Mouse (Mus musculus): ENCODE data around the gene Farsa.
"Not testable (repeated sequence)": the region's sequence is repeated elsewhere in the genome, so short reads cannot be mapped to it uniquely, and the experiment has no call there.

Farsa gene

DNA sequence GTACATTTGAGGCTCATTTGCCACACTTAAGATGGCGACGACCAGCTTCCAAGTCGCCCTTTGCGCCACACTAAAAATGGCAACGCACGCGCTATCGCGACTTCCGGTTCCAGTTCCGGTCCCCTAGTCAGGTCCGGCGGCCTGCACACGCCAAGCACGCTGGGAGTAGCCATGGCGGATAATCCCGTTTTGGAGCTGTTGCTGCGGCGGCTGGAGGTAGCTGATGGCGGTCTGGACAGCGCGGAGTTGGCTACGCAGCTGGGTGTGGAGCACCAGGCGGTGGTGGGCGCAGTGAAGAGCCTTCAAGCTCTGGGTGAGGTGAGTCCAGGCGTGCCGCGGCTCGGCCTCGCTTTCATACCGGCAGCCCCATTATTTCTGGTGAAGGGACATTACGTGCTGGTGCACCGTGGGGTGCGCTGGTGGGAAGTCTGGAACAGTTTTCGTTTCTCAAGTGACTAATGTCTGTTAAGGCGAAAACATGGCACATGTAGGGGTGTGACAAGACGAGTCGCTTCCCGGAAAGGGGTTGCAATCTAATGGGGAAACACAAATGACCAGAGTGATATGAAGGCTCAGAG, at the start of gene Farsa:
Gene Farsa (plus strand): TSS at position 126 of the 578 bp plus-strand sequence.
- DNase-seq (ENCODE audit: low read depth, low spot score) = peak; percentile 98

DNA sequence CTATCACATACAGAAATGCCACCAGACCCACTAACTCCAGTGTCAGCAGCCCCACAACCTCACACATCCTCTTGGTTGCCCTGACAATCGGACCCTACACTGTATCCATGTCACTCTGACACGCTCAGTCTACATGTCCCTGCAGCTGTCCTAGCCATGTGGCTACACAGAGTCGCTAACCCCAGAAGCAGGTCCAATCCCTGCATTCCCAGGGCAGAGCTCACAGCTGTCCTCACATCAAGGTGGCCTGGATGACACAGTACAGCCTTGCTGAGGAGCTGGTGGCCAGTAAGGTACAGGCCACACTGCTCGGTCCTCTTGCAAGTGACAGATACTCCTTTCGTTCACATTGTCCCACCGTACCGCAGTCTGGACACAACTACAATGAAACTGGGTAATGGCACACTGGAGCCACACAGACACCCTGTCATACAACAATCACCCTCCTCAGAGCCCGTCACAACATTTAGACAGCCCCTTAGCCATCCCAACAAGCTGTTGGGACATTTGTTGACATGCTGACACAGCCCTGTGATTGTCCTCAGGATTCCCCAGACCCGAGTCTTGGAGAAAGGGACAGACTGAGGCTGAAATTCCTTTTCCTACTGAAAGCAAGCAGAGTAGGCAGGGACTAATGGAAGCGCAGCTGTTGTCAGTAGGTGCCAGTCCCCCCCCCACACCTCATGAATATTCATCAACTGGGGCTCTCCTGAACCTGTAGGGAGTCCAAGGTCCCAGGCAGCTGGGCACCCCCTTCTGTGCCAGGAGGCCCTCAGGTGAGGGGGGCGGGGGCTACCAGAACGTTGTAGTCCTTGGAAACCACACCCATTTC, 47.5 kb upstream of the Farsa start:
- DNase-seq (ENCODE audit: low read depth, low spot score) = no peak

DNA sequence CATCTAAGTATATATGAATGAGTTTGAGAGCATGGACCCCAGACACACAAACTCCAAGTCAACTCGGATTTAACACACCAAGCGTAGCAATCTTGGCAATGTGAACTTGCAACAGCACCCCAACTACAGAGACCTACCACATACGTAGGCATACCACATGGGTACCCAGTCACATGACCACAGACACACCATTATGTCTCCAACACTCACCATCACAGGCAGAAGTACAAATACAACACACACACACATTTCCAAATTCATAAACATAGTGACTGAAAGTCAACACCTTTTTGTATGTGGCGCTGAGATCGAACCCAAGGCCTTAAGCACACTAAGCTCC, 46.9 kb upstream of the Farsa start:
- DNase-seq (ENCODE audit: low read depth, low spot score) = no peak

DNA sequence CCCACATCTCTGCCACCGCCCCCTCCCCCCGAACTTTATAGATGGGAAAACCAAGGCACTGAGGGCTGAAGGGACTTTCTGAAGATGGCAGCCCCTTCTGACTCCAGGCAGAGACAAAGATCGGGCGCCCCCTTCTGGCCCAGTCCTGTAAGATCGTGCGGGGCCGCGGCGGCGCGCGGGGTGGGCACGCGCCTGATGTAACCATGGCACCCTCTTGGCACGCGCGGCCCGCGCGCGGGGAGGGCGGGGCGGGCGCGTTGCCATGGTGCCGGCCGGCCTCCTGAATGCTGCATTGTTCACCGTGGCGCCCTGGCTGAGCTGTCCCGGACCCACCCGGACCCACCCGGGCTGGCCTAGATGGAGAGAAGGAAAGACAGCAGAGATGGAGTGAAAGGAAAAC, 45.9 kb upstream of the Farsa start:
- peak; percentile 86 for DNase-seq (ENCODE audit: low read depth, low spot score)

DNA sequence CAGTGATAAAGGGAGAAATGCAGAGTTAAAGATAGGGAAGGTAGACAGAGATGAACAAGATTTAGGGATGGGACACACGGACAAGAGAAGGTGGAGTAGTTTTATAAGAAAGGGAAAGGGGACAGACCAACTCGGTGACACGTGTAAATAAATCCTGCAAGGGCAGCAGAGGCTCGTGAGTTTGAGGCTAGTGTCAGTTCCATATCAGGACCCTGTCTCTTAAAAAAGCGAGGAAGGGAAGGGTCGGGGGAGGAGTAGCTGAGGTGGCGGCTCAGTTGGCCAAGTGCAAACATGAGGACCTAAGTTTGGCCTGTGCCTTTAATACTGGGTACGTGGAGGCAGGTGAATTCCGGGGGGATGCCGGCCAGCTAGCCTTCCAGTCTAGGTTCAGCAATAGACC, 45.5 kb upstream of the Farsa start:
- no peak for DNase-seq (ENCODE audit: low read depth, low spot score)

DNA sequence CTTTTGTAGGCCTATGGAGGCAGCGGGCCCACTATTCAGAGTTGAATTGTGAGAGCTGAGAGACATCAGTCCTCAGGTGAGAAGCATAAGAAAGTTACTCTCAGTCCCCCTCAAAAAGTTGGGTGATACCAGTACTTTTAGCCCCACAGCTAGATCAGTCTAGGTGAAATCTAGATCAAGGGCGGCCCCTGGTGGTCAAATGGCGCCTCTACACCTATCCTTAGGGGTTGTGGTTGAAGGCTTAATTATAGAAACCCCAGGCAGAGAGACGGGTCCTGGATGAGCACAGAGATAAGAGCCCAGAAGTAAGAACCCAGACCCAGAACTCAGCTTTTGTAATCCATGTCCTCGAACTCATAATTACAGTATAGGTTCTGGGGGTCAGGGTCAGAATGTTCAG, 43.7 kb upstream of the Farsa start:
- DNase-seq (ENCODE audit: low read depth, low spot score) = peak; percentile 93

DNA sequence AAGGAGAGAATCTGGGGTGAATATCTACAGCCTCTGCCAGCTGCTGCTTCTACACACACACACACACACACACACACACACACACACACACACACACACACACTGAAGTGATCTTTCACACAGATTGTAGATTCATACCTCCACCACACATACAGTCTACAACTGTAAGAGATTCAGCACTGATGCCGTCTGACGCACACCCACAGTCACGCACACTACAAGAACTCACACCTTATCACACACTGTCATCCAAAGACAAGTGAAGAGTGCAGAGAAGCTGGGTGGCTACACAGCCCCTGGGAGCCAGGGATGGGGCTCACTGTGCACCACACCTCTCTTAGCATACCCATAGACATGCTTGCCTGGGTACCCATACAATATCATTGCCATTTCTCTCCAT, 43.0 kb upstream of the Farsa start:
- no peak for DNase-seq (ENCODE audit: low read depth, low spot score)

DNA sequence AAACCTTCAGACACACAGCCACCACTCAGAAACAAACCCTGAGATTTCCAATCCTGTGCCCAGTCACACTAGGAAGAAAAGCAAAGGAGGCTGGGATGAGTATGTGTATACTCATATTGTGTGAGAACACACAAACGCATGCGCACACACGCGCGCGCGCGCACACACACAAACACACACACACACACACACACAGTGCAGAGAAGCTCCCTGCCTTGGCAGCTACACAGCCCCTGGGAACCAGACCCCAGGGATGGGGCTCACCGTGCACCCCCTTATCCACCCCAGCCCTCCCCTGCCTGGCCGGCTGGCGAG, 42.6 kb upstream of the Farsa start:
- DNase-seq (ENCODE audit: low read depth, low spot score) = no peak

DNA sequence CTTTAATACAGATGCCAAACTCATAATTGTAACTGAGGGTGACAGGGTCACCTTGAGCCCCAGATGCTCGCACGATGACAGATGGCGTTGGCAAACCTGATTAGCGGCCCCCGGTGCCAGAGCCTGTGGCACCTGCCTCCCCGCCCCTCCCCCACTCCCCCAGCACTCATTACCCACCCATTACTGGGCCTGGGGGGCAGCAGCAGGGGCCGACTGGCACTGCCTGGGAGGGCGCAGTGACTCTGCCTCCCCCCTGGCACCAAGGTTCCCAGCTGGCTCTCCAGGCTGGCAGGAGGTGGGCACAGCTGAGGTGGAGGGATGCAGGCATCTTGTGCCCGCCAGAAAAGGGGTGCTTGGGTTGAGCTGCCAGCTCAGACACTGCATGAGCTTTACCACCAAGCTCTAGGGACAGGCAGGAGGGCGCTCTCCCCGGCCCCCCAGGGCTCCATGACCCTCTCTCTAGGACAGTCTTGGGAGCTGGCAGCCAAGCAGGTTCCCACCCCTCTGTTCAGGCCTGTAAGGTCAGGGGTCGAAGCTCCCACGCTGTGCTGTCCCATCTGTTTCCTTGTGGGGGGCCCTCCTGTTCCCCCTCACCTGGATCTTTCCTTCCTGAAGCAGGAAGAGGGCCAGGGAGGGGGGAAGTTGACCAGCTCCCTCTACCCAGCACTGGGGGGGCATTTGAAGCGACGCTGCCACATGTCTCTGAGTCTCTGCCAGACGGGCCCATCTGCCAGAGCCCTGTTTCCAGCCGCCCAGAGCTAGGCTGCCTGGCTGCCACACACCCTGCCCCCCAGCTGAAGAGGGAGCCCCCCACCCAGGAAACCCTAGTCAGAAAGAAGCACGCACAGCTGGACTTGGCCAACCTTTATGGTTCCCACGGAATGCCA, 42.0 kb upstream of the Farsa start:
- no peak for DNase-seq (ENCODE audit: low read depth, low spot score)

DNA sequence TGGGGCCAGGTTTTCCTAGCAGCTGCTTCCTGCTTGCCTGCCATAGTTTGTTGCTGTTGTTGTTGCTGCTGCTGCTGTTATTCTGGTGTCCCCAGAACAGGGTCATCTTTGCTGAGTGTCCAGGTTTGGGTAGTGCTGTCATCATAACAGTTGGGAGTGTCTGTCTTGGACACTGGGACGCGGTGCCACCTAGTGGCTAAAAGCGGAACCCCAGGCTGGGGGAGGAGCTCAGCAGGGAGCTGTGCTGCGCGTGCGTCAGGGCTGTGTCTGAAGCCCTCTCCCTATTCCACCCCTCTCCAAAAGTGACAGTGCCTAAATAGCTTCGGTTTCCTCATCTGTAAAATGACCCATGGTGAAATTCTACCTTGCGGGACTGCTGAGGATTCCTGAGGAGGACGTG, 41.2 kb upstream of the Farsa start:
- DNase-seq (ENCODE audit: low read depth, low spot score) = peak; percentile 95

DNA sequence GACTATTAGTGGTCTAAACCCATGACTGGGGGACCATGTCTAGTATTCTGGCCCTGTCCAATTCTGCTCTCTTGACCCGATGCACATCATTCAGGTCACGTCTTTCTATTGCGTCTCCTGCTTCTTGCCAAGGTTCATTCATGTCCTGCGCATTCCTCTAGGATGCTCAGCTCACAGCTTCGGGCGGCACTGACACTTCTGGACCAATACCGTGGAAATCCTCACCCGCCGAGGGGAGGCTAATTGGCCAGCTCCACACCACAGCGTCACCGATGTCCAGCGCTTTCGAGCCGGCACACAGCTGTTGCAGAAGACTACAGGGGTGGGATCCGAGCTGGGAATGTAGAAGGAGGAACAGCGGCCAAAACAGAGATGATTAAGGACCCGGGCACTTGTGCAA, 40.7 kb upstream of the Farsa start:
- DNase-seq (ENCODE audit: low read depth, low spot score) = no peak

DNA sequence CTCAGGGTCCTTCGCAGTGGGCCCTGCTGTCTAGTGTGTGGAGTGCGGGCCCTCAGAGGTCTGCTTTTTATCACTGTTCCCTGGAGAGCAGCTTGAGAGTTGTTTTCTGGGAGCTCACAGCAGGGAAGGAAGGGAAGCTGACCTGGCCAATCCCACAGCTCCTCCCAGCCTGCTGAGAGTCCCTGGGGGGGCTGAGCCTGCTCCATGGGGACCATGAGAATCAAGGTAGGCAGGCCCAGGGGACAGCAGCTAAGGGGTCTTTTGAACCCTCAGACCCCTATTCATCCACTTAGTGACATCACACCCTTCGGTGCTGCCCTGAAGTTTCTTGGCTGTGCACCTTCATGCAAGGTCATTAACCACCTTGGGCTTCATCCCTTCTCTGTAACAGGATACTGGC, 34.1 kb upstream of the Farsa start, which contains the start of gene Dand5:
Gene Dand5 (minus strand): TSS at position 101 of the 400 bp plus-strand sequence.
- no peak for DNase-seq (ENCODE audit: low read depth, low spot score)

DNA sequence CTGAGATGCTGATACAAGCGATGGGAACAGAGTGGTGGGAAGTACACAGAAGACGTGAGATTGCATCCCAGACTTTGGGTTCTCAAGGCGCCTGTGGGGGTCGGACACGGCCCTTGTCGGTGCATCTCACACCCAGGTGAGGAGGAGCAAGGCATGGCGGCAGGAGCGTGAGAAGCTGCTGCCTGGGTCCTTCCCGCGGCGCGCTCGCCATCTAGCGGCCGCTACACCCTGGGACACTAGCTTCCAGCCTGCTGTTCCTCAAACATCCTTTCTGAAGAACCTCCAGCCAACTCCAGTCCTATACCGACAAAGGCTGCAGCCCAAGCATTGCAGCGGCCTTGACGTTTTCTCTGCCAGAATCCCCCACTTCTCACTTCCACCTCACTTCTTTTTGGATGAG, 33.1 kb upstream of the Farsa start:
- peak; percentile 81 for DNase-seq (ENCODE audit: low read depth, low spot score)

DNA sequence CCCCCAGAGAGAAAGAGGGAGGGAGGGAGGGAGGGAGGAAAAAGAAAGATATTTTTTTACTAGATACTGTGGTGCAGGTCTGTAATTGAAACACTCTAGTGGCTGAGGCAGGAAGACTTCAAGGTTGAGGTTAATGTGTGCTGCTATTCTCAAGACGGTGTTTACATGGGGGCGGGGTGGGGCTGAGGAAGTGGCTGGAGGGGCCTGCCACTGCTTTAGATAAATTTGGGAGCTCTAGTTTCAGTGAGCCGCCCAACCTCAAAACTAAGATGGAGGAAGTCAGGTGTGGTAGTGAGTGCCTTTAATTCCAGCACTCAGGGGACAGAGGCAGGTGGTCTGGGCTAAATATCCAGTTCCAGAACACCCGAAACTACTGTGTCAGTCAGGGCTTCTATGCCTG, 31.2 kb upstream of the Farsa start:
- DNase-seq (ENCODE audit: low read depth, low spot score) = no peak

DNA sequence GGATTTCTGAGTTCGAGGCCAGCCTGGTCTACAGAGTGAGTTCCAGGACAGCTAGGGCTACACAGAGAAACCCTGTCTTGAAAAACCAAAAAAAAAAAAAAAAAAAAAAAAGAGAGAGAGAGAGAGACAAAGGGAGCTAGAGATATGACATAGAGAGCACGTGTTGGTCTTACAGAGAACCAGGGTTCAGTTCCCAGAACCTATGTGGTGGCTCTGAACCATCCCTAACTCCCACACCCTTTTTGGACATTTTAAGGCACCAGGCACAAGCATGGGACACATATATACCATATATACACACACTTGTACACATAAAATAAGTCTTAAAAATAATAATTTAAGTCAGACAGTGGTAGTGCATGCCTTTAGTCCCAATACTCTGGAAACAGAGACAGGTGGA, 30.3 kb upstream of the Farsa start:
- DNase-seq (ENCODE audit: low read depth, low spot score) = not testable (repeated sequence)

DNA sequence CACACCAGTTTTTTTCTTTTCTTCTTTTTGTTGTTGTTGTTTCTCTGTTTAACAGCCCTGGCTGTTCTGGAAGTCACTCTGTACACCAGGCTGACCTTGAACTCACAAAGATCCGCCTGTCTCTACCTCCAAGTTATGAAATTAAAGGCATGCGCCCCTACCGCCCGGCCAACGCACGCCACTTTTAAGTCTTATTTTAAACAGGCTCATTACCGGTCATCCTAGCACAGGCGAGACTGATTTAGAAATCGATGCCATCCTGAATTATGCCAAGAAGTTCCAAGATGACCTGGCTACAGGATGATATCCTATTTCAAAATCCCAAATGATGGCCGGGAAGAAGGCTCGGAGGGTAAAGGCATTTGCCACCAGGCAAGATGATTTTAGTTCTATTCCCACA, 25.3 kb upstream of the Farsa start, which contains the start of gene Gadd45gip1:
Gene Gadd45gip1 (plus strand): TSS at position 33 of the 400 bp plus-strand sequence.
- peak; percentile 81 for DNase-seq (ENCODE audit: low read depth, low spot score)

DNA sequence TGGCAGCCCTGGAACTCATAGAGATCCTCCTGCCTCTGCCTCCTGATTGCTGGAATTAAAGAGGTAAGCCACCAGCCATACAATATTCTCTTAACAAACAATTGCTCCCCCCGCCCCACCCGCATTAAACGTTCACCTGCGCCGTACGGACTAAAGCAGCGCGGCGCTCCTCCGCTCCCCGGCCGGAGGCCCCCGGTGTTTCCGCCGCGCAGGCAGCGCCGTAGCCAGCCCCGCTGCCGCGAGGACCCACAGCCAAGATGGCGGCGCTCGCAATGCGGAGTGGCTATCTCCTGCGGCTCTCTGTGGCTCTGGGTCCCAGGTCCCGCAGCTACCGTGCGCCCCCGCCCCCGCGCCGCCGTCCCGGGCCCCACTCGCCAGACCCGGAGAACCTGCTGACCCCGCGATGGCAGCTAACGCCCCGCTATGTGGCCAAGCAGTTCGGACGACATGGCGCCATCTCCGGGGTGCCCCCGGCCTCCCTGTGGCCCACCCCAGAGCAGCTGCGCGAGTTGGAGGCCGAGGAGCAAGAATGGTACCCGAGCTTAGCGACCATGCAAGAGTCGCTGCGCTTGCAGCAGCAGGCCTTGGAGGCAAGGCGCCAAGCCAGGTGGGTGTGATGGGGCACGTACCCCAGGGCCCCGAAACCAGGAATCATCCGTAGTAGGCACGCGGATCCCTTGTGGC, 24.6 kb upstream of the Farsa start:
- peak; percentile 73 for DNase-seq (ENCODE audit: low read depth, low spot score)

DNA sequence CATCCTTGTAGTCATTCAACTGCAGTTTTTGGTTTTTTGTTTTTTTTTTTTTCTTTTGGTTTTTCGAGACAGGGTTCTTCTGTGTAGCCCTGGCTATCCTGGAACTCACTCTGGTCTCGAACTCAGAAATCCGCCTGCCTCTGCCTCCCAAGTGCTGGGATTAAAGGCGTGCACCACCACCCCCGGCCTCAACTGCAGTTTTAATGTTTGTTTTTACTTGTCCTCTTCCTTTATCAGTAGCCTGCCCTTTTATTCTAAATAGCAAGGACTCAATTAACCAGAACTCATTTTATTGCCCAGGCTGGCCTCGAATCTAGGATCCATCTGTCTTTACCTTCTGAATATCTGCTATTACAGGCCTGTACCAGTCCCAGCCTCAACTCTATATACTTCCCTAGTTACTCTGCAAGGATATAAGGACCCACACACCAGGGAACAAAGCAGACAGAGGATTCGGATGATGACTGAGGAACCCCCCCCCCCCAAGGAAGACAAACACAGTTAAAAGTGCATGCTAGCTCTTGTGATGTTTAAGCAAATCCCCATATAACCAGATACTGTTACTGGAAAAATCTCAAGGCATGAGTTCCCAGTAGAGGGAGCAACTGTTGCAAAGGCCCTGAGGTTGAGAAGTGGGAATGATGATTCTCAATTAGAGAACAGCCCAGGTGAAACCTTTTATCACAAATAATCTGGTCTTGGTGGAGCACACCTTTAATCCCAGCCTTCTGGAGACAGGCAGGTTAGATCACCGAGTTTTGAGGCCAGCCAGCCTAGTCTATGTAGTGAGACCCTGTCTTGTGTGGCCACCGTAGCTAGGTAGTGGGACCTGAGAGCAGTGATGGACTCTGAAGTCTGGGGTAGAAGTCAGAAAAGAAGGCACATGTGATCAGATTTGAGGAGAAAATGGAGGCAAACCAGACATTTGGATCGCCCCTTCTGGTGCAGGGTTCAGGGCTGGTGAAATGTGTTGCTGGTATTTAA, 23.7 kb upstream of the Farsa start:
- DNase-seq (ENCODE audit: low read depth, low spot score) = peak; percentile 71

DNA sequence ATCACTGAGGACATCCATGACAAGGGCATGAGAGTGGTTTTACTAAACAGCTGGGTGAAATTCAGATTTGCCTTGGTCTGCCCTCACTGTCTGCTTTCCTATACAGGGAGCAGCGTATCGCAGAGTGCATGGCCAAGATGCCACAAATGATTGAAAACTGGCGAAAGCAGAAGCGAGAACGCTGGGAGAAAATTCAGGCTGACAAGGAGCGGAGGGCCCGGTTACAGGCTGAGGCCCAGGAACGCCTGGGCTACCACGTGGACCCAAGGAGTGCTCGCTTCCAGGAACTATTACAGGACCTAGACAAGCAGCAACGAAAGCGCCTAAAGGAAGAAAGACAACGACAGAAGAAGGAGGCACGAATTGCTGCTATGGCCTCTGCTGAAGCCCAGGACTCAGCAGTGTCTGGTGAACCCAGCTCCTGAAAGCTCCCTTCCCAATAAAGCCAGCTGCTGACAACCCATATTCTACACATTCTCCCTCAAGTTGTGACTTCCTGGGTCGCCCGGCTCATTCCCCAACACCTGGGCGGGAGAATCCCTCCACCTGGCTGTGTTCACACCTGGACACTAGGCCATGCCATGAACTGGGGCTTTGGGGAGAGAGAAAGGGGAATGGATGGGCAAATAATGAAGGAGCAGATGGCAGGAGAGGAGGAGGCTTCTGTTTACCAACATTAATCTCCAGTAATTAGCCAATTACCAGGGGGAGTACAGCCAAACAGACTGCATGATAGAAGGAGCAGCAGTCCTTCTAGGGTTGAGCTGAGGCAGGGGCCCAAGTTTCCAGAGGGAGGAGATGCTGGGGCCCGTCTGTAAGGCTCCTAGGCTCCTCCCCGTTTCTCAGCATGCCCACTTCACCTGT, 22.6 kb upstream of the Farsa start:
- DNase-seq (ENCODE audit: low read depth, low spot score) = no peak
